Mouse (Mus musculus) megakaryocyte, embryonic 14.5 days (primary cell): ENCODE data around the gene Spint1.

Source experiments
- FLI1 ChIP-seq: IDR thresholded peaks from 2 replicates; pipeline ENCODE4 v1.6.1; 2012; ENCODE audit warnings: low read length, inconsistent platforms, mixed read lengths
- GATA1 ChIP-seq: IDR thresholded peaks from 3 replicates; pipeline ENCODE4 v1.6.1; 2012; ENCODE audit warnings: mixed read lengths, low read length, inconsistent platforms, borderline replicate concordance

GRCm38 (mm10) chr2:119236682-119237209, 416 bp upstream of the Spint1 start:
- TF ChIP-seq GATA1 (no peak), FLI1 (no peak)
